Comparison of ENCODE assay signal across 9 mouse cellular contexts in genomic region chr3:83915768-83916496, GRCm38 (mm10).
DNase-seq lines count a peak whose midpoint lies in the region; ATAC-seq and TF ChIP-seq lines count a peak whose summit lies in the region.
"Had no signal": no experiment of that assay in that cellular context is flagged by ENCODE, and none has a peak within 500 bp of the region (broad histone marks: within the 10 kb centered on the region; RNA-seq: fewer than 3 reads in every experiment).

No protein-coding gene starts in this region.

- no peaks in the 10 kb centered on the region for H3K36me3 ChIP-seq in kidney, adult 2 months (ENCODE audit: control insufficient read depth, insufficient read depth, low read length)
- peaks cover 65% of the 10 kb centered on the region for H3K36me3 ChIP-seq in kidney, embryonic 14.5 days (ENCODE audit: control insufficient read depth, insufficient read depth, low read length)
- peaks cover 33% of the 10 kb centered on the region for H3K36me3 ChIP-seq in kidney, postnatal 0 days (ENCODE audit: insufficient read depth, low read length)
- peaks cover 24% of the 10 kb centered on the region for H3K36me3 ChIP-seq in lung, postnatal 0 days (ENCODE audit: insufficient read depth, low read length)

- H3K4me1 ChIP-seq in kidney, adult 2 months (ENCODE audit: control insufficient read depth, insufficient read depth, low read length), result no peaks in the 10 kb centered on the region
- H3K4me1 ChIP-seq in kidney, embryonic 14.5 days (ENCODE audit: control insufficient read depth, insufficient read depth, low read length), result no peaks in the 10 kb centered on the region
- 0 out of 2 replicates have a peak, but pooled peaks cover 2% of the 10 kb centered on the region for H3K4me1 ChIP-seq in embryonic fibroblast, embryonic 13.5 days (ENCODE audit: control insufficient read depth, insufficient read depth, low read length)
- no peaks in the 10 kb centered on the region for H3K4me1 ChIP-seq in kidney, postnatal 0 days (replicated peaks; ENCODE audit: insufficient read depth, low read length)
- no peaks in the 10 kb centered on the region for H3K4me1 ChIP-seq in lung, postnatal 0 days (ENCODE audit: insufficient read depth, low read depth, low read length)
- H3K4me1 ChIP-seq: limb, embryonic 13.5 days had no signal

- TF ChIP-seq CTCF in kidney, adult 2 months (conservative IDR thresholded peaks at IDR 0.05; ENCODE audit: insufficient read depth, insufficient read length, low read depth, low read length), result peak; percentile 82
- TF ChIP-seq CTCF in embryonic fibroblast, embryonic 13.5 days (IDR thresholded peaks at IDR 0.05; ENCODE audit: borderline replicate concordance, insufficient read depth, low read length), result peak; percentile 79; the same call in 1 of the 2 replicates
- TF ChIP-seq CTCF in kidney, postnatal 0 days (IDR thresholded peaks at IDR 0.05; ENCODE audit: low read depth), result peak; percentile 77
- peak; percentile 80 for TF ChIP-seq CTCF in lung, postnatal 0 days (IDR thresholded peaks at IDR 0.05)

- no peak overlapping the region for H3K27ac ChIP-seq in kidney, adult 2 months (ENCODE audit: insufficient read depth, low read depth, low read length)
- H3K27ac ChIP-seq in kidney, embryonic 14.5 days (ENCODE audit: low read depth, low read length), result no peak overlapping the region
- no peak overlapping the region for H3K27ac ChIP-seq in embryonic fibroblast, embryonic 13.5 days (ENCODE audit: insufficient read depth, low read length)
- H3K27ac ChIP-seq in kidney, postnatal 0 days, result no peak overlapping the region
- no peak overlapping the region for H3K27ac ChIP-seq in lung, postnatal 0 days (ENCODE audit: low read length)
- H3K27ac ChIP-seq: limb, embryonic 13.5 days had no signal

- H3K4me2 ChIP-seq in kidney, embryonic 14.5 days (replicated peaks; ENCODE audit: low read depth, low read length), result no peak overlapping the region
- no peak overlapping the region for H3K4me2 ChIP-seq in kidney, postnatal 0 days (ENCODE audit: low read length)
- no peak overlapping the region for H3K4me2 ChIP-seq in lung, postnatal 0 days (replicated peaks; ENCODE audit: low read depth, low read length)
- H3K4me2 ChIP-seq: limb, embryonic 13.5 days had no signal

- H3K9ac ChIP-seq in kidney, embryonic 14.5 days (ENCODE audit: low read depth, low read length), result no peak overlapping the region
- H3K9ac ChIP-seq in kidney, postnatal 0 days (ENCODE audit: low read depth, low read length), result no peak overlapping the region
- no peak overlapping the region for H3K9ac ChIP-seq in lung, postnatal 0 days (replicated peaks; ENCODE audit: low read depth)
- H3K9ac ChIP-seq: limb, embryonic 13.5 days had no signal

- TF ChIP-seq POLR2A in kidney, adult 2 months (IDR thresholded peaks at IDR 0.05; ENCODE audit: low read depth, low read length), result no peak
- TF ChIP-seq POLR2A in embryonic fibroblast, embryonic 13.5 days (IDR thresholded peaks at IDR 0.05; ENCODE audit: low read depth, low read length), result no peak

- no peak for ATAC-seq in kidney, embryonic 14.5 days (ENCODE audit: low FRiP score, low TSS enrichment)
- ATAC-seq in kidney, postnatal 0 days (replicated peaks; ENCODE audit: low FRiP score, low read depth), result no peak
- no peak for ATAC-seq in lung, postnatal 0 days

- no peak for TF ChIP-seq EP300 in lung, postnatal 0 days (IDR thresholded peaks at IDR 0.05)

- no peak overlapping the region for H3K4me3 ChIP-seq in kidney, adult 2 months (ENCODE audit: insufficient read depth, low read depth, low read length)
- H3K4me3 ChIP-seq in kidney, embryonic 14.5 days (ENCODE audit: low read length), result no peak overlapping the region
- no peak overlapping the region for H3K4me3 ChIP-seq in embryonic fibroblast, embryonic 13.5 days (ENCODE audit: insufficient read depth, low read length)
- H3K4me3 ChIP-seq in kidney, postnatal 0 days (replicated peaks; ENCODE audit: low read depth, low read length), result no peak overlapping the region
- no peak overlapping the region for H3K4me3 ChIP-seq in lung, postnatal 0 days (ENCODE audit: low read depth, low read length)
- H3K4me3 ChIP-seq: limb, embryonic 13.5 days had no signal

- 71% methylated on average over 11 of the region's 11 CpGs for WGBS in kidney, adult 2 months
- 77% methylated on average over 11 of the region's 11 CpGs for WGBS in kidney, embryonic 14.5 days
- 71% methylated on average over 11 of the region's 11 CpGs for WGBS in kidney, postnatal 0 days
- WGBS in lung, postnatal 0 days, result 76% methylated on average over 11 of the region's 11 CpGs

- no peaks in the 10 kb centered on the region for H3K9me3 ChIP-seq in kidney, embryonic 14.5 days (ENCODE audit: control insufficient read depth, low read length)
- H3K9me3 ChIP-seq in kidney, postnatal 0 days (replicated peaks; ENCODE audit: low read length), result no peaks in the 10 kb centered on the region
- H3K9me3 ChIP-seq in lung, postnatal 0 days (ENCODE audit: low read length), result no peaks in the 10 kb centered on the region
- H3K9me3 ChIP-seq: limb, embryonic 13.5 days had no signal

- peak; percentile 64 for DNase-seq in kidney, adult 2 months
- DNase-seq in adrenal gland, postnatal 36 days, result peak; percentile 50 to 63
- peak; percentile 57 for DNase-seq in kidney, postnatal 0 days (ENCODE audit: low spot score)
- peak; percentile 31 for DNase-seq in lung, postnatal 0 days (ENCODE audit: low spot score)
- DNase-seq in retina, postnatal 7 days (ENCODE audit: low read depth, low spot score), result peak; percentile 31
- no peak for DNase-seq in ovary, adult 18-20 months (ENCODE audit: low spot score)

- H3K27me3 ChIP-seq in kidney, adult 2 months (replicated peaks; ENCODE audit: control insufficient read depth, insufficient read depth, low read length), result no peaks in the 10 kb centered on the region
- no peaks in the 10 kb centered on the region for H3K27me3 ChIP-seq in kidney, embryonic 14.5 days (ENCODE audit: control insufficient read depth, insufficient read depth, low read length)
- no peaks in the 10 kb centered on the region for H3K27me3 ChIP-seq in kidney, postnatal 0 days (ENCODE audit: insufficient read depth, low read length)
- H3K27me3 ChIP-seq in lung, postnatal 0 days (replicated peaks; ENCODE audit: insufficient read depth, low read length), result no peaks in the 10 kb centered on the region
- H3K27me3 ChIP-seq: limb, embryonic 13.5 days had no signal
